Mouse (Mus musculus) stomach, postnatal 0 days (tissue): Measurements from ENCODE around the gene Hist1h2bp. TPM values are rescaled to one million over a fixed set of nuclear protein-coding genes. Genes with fewer than 3 reads are reported as not detected.
"Not testable (repeated sequence)": the region's sequence is repeated elsewhere in the genome, so short reads cannot be mapped to it uniquely, and the experiment has no call there.

Experiments used
- ATAC-seq: fragments of 200-750 bp; cut with Nextera tagmentation; 2 replicates; pipeline ENCODE4 v1.8.0; 2017; ENCODE audit not compliant: low FRiP score, low TSS enrichment
- DNase-seq: peaks from one replicate; pipeline ENCODE4 v3.0.0-alpha.2; 2016; ENCODE audit warnings: low spot score
- H3K27ac ChIP-seq: fragments of 300-500 bp; sonication (generic); replicated peaks from 2 replicates; pipeline ENCODE4 v1.5.1; 2014; ENCODE audit warnings: mild to moderate bottlenecking, control low read depth
- H3K27me3 ChIP-seq: fragments of 300-500 bp; sonication (generic); 2 replicates; pipeline ENCODE4 v1.6.1; 2014; ENCODE audit warnings: low read length; ENCODE audit not compliant: control insufficient read depth, insufficient read depth
- H3K36me3 ChIP-seq: fragments of 300-500 bp; sonication (generic); 2 replicates; pipeline ENCODE4 v1.6.1; 2014; ENCODE audit warnings: low read length, mixed read lengths; ENCODE audit not compliant: control insufficient read depth, insufficient read depth
- H3K4me1 ChIP-seq: fragments of 300-500 bp; sonication (generic); replicated peaks from 2 replicates; pipeline ENCODE4 v1.6.1; 2014; ENCODE audit warnings: antibody characterized with exemption; ENCODE audit not compliant: control insufficient read depth, insufficient read depth
- H3K4me2 ChIP-seq: fragments of 300-500 bp; sonication (generic); replicated peaks from 2 replicates; pipeline ENCODE4 v1.6.1; 2014; ENCODE audit warnings: low read depth, mild to moderate bottlenecking, control low read depth, moderate library complexity
- H3K4me3 ChIP-seq: fragments of 300-500 bp; sonication (generic); 2 replicates; pipeline ENCODE4 v1.5.1; 2014; ENCODE audit warnings: low read depth, low read length, control low read depth
- H3K9ac ChIP-seq: fragments of 300-500 bp; sonication (generic); 2 replicates; pipeline ENCODE4 v1.6.1; 2014; ENCODE audit warnings: mild to moderate bottlenecking, low read length, control low read depth, mixed read lengths
- H3K9me3 ChIP-seq: fragments of 300-500 bp; sonication (generic); 2 replicates; pipeline ENCODE4 v1.6.1; 2016; ENCODE audit warnings: low read length; ENCODE audit not compliant: control insufficient read depth
- CTCF ChIP-seq: IDR thresholded peaks from 2 replicates; pipeline ENCODE4 v1.5.1; 2016; ENCODE audit warnings: antibody characterized with exemption, low read depth, mild to moderate bottlenecking, moderate library complexity
- EP300 ChIP-seq: optimal IDR thresholded peaks from 2 replicates; pipeline ENCODE3; 2016; ENCODE audit warnings: antibody characterized with exemption
- WGBS: fragments of 180-500 bp; shearing (Covaris S2); extraction: QIAGEN DNeasy Blood & Tissue Kit; methylation state at CpG from one replicate; pipeline ENCODE4 v1.1.7; 2014; 5-methylcytosine and 5-hydroxymethylcytosine counted together
- polyA plus RNA-seq: library from polyadenylated mRNA; unstranded; fragments of >200 nt; fragmentation: Nextera tagmentation; extraction: Ambion mirVana; gene quantifications from 2 replicates; pipeline ENCODE4 v1.2.1, GENCODE M21; 2015

Gene Hist1h2bp
- polyA plus RNA-seq, 1 experiment from 2014 or later = 2.0 TPM

DNA sequence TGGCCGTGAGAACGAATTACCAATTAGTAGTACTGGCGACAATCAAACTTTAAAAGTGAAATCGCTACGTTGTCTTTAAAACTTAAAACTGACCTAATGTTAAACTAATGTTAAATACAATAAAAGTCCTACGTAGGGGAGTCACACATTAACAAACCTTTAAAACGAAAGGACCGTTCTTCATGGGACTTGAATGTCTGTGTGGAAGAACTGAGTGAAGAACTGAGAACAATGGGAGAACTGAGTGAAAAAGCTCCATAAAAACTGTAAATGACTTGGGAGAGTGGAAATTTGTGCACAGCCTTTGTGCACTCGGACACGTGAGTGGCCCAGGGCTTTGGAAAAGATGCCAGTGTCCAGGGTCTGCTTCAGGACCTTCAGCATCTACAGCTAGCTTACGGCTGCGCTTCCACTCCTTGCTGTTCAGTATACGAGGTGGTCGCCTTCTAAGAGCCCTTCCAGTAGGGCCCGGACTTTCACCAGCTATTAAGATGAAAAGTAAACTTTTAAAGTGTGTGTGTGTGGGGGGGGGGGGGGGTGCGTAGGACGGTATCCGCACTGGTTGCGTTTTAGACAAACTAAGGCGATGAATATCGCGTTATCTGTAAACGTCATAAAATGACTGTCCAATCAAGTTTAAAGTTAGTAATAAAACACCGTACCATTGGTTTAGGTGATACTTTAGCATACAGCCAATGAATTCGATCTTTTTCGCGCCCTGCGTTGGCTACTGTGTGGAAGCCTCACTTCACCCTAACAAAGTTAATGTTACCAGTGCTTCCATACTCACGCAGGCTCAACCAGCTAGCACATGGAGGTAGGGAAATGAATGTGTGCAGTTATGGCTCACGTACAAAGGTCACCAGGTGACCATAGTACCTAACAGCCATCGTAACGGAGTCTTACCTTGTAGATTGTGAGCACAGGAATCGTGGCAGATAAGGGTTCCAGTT, 8.2 kb upstream of the Hist1h2bp start:
- WGBS = 2% methylated on average over 33 of the region's 33 CpGs
- peak overlapping the region; percentile 74 for H3K9ac ChIP-seq
- H3K27me3 ChIP-seq = no peaks in the 10 kb centered on the region
- ATAC-seq (peak; percentile 90), DNase-seq (peak; percentile 70)
- no peak for TF ChIP-seq CTCF
- TF ChIP-seq EP300 = peak; percentile 45
- peak overlapping the region; percentile 88 for H3K27ac ChIP-seq
- no peaks in the 10 kb centered on the region for H3K9me3 ChIP-seq
- H3K36me3 ChIP-seq = no peaks in the 10 kb centered on the region
- H3K4me3 ChIP-seq = peak overlapping the region; percentile 51
- H3K4me2 ChIP-seq = peak overlapping the region; percentile 83
- no peaks in the 10 kb centered on the region for H3K4me1 ChIP-seq

DNA sequence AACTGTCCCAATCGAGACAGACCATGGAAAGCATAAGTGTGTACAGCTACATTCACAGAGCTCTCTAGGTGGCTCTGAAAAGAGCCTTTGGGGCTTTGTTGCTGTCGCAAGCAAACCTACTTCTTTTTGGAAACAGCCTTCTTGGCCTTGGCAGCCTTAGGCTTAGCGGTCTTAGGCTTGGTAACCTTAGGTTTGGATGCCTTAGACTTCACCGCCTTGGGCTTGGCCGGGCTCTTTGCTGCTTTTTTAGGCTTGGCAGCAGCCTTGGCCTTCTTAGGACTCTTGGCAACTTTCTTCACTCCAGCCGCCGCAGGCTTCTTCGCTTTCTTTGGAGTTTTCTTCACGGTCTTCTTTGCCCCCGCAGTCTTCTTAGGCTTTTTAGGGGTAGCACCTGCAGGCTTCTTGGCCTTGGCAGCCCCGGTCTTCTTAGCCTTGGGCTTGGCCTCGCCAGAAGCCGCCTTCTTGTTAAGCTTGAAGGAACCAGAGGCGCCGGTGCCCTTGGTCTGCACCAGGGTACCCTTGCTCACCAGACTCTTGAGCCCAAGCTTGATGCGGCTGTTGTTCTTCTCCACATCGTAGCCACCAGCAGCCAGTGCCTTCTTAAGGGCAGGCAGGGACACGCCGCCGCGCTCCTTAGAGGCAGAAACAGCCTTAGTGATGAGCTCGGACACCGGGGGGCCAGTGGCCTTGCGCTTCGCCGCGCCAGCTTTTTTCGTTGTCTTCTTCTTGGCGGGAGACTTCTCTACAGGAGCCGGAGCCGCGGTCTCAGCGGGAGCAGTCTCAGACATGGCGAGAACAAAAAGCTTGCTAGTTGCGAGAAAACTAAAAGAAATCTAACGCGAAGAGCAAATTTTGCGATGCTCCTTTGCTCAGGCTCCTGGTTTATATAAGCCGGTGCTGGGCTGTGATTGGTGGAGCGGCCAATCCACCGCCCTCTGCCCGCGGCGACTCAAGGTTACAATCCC, 7.2 kb upstream of the Hist1h2bp start, which contains the start of gene Hist1h1b:
Gene Hist1h1b, minus strand, starts transcription at position 859 of the 965 bp plus-strand sequence.
- Histone ChIP-seq H3K27ac (peak within 1 kb of the TSS; percentile 88), H3K4me1 (no peaks in the 10 kb centered on the region), H3K27me3 (no peaks in the 10 kb centered on the region), H3K9me3 (no peaks in the 10 kb centered on the region), H3K36me3 (no peaks in the 10 kb centered on the region), H3K4me3 (peak within 1 kb of the TSS; percentile 51), H3K9ac (peak within 1 kb of the TSS; percentile 74), H3K4me2 (peak within 1 kb of the TSS; percentile 83)
- under 1% methylated on average over 44 of the region's 44 CpGs for WGBS
- TF ChIP-seq EP300 (no peak), CTCF (no peak)
- peak; percentile 64 for DNase-seq
- ATAC-seq = peak; percentile 51; the same call in 1 of the 2 replicates

DNA sequence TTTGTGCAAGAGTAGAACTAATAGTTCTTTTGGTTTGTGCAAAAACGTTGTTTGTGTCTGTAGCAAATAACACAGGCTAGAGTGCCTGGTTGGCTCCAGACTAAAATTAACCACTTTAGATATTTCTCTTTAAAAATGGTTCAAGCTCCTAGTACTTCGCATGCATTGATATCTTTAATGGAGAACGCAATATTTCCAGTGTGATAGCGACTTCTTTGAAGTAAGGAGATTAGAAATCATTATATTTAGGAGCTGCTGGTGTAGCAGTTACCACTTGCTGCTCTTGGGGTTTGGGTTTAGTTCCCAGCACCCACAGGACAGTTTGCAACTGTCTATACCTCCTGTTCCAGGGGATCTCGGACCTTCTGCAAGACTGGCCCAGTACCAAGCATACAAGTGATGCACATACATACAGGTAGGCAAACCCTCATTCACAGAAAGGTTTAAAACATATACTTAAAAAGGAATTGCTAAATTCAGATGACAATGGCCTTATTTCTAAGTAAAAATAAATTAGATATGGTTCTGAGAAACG, 6.2 kb upstream of the Hist1h2bp start:
- H3K9ac ChIP-seq = no peak overlapping the region
- H3K27me3 ChIP-seq = no peaks in the 10 kb centered on the region
- ATAC-seq = no peak
- H3K36me3 ChIP-seq = no peaks in the 10 kb centered on the region
- no peak overlapping the region; the same call in 1 of the 2 replicates for H3K27ac ChIP-seq
- no peak for TF ChIP-seq CTCF
- no peak for TF ChIP-seq EP300
- peak overlapping the region; percentile 83 for H3K4me2 ChIP-seq
- peak overlapping the region; percentile 51; the same call in 1 of the 2 replicates for H3K4me3 ChIP-seq
- no peaks in the 10 kb centered on the region for H3K4me1 ChIP-seq
- no peak for DNase-seq
- H3K9me3 ChIP-seq = no peaks in the 10 kb centered on the region
- 42% methylated on average over 6 of the region's 6 CpGs for WGBS

DNA sequence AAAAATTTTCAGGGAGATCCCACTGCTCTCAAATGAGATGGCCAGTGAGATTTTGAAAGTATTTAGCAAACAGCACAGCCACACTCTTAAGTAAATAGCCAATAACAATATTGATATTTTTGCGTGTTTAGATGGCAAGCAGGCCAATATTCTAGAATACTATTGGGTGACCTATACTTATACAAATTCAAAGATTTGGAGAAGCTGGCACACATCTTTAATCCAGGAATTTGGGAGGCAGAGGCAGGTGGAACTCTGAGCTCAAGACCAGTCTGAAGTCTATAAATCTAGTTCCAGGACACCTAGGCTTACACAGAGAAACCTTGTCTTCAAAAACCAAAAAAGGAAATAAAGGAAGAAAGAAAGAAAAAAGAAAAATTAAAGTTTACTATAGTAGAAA, 5.6 kb upstream of the Hist1h2bp start:
- Histone ChIP-seq H3K4me1 (no peaks in the 10 kb centered on the region), H3K9me3 (no peaks in the 10 kb centered on the region), H3K4me2 (no peak overlapping the region), H3K27ac (no peak overlapping the region), H3K4me3 (no peak overlapping the region), H3K27me3 (no peaks in the 10 kb centered on the region), H3K9ac (no peak overlapping the region), H3K36me3 (no peaks in the 10 kb centered on the region)
- DNase-seq = no peak
- TF ChIP-seq CTCF (no peak), EP300 (no peak)
- ATAC-seq = no peak
- 87% methylated on average over 1 of the region's 1 CpGs for WGBS

DNA sequence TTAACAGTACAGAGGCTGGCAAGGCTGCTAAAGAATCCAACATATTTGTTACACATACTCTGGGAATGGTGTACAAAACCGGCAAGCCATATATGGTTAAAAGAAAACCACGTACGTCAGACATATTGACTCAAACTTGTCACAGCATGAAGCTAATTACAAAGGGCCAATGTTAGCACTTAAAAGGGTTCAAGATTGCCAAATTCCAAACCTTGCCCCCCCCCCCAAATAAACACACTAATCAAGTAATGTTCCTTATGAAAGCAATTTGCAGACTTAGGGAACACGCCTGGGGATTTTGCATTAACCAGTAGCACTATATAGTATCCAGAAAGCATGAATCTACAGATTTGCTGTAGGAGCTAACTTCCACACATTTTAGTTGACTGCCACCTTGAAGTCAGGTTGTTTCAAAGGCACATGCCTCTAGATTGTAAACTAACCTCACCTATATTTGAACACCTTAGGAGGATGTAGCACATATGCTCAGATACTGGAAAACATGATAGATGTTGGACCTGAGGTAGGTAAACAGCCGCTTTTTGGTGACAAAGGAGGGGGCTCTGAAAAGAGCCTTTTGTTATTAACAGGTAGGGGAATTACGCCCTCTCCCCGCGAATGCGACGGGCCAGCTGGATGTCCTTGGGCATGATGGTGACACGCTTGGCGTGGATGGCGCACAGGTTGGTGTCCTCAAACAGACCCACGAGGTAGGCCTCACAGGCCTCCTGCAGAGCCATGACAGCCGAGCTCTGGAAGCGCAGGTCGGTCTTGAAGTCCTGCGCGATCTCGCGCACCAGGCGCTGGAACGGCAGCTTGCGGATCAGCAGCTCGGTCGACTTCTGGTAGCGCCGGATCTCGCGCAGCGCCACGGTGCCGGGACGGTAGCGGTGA, 4.7 kb upstream of the Hist1h2bp start:
- not testable (repeated sequence) for H3K9me3 ChIP-seq, ATAC-seq, DNase-seq, H3K4me1 ChIP-seq, H3K27me3 ChIP-seq, H3K36me3 ChIP-seq
- H3K9ac ChIP-seq = peak overlapping the region; percentile 54
- peak overlapping the region; percentile 83 for H3K27ac ChIP-seq
- peak overlapping the region; percentile 33 for H3K4me3 ChIP-seq
- peak overlapping the region; percentile 54 for H3K4me2 ChIP-seq
- WGBS = 1% methylated on average over 14 of the region's 35 CpGs
